Mouse (Mus musculus): ENCODE measurements around the gene Kcnmb2.

DNA sequence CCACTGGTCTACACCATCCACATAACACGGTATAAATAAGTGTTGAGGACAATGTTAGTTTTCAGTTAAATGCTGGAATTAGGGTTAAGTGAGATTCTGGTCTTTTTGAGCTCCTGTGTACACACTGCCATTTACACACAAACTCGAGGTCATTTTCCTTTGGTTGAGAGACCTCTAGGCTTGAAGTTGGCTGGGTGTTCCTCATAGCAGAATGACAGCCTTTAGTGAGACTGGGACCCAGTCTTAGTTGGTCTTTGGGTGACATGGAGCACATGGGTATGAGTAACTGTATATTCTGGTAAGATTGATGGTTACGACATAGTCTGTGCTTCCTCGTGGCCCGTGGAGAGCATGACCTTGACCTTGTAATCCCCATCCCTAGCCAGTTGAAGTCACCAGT is 1.8 kb downstream of the Kcnmb2 start:
- TF ChIP-seq CTCF (IDR thresholded peaks at IDR 0.05; ENCODE audit: extremely low read depth, insufficient read depth, insufficient read length, insufficient replicate concordance) (no peak), POLR2A (IDR thresholded peaks at IDR 0.05; ENCODE audit: low read depth, low read length) (no peak)

Measured in spleen, adult 2 months (tissue).